ENCODE assay signal across 8 mouse cellular contexts in the genomic region with DNA sequence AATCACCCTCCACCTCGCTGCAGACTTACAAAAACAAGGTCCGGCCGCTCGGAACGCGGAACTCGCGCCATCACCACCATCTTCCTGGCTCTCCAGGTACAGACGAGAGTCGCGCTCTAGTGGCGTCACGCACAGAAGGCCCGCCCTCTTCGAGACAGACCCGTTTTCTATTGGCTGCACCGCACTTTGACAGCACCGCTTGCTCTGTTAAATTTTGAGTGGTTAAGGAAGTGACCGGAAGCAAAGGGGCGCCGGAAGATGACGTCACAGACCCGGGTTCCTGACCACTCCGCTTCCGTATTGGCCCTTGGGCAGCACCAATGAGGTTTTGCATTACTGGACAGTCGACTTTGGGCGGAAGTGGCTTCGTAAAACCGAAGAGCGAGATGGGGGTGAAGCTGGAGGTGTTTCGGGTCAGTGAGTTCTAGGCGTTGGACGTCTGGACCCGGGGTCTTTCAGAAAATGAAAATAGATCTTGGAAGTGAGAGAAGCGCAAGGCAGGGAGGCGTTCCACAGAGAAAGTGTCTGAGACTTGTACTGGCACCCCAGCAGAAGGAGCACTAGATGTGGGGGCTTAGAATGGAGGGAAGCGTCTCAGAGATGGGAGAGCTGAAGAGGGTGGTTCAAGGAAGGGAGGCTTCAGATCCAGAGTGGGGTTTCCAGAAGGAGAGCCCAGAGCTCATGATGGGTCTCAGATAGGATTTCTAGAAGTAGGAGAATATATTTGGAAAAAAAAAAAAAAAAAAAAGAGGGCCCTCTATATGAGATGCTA. TPM values are rescaled to one million over a fixed set of nuclear protein-coding genes. Genes with fewer than 3 reads are reported as not detected.
A peak's percentile ranks its signal among the peaks of the same experiment; 100 is the strongest.
DNase-seq lines count a peak whose midpoint lies in the region; ATAC-seq lines count a peak whose summit lies in the region.

A gene (minus strand): TSS at position 118 of the 772 bp plus-strand sequence.
A gene (plus strand): TSS at position 350 of the 772 bp plus-strand sequence.

- H3K27ac ChIP-seq in hindbrain, embryonic 12.5 days, result no peak within 1 kb of the TSS

- peak within 1 kb of the TSS; percentile 80 for H3K9ac ChIP-seq in hindbrain, embryonic 12.5 days

- under 1% methylated on average over 37 of the region's 37 CpGs for WGBS in hindbrain, embryonic 12.5 days

- ATAC-seq in hindbrain, embryonic 12.5 days (ENCODE audit: low FRiP score), result peak; percentile 97

- peaks cover 18% of the 10 kb centered on the region for H3K4me1 ChIP-seq in hindbrain, embryonic 12.5 days

- H3K36me3 ChIP-seq in hindbrain, embryonic 12.5 days, result peaks cover 20% of the 10 kb centered on the region

- peak within 1 kb of the TSS; percentile 73 for H3K4me2 ChIP-seq in hindbrain, embryonic 12.5 days (replicated peaks)

- no peaks in the 10 kb centered on the region for H3K9me3 ChIP-seq in hindbrain, embryonic 12.5 days (replicated peaks)

- H3K27me3 ChIP-seq in hindbrain, embryonic 12.5 days, result no peaks in the 10 kb centered on the region; the same call in 1 of the 2 replicates

- peak; percentile 100 for DNase-seq in NIH3T3 (ENCODE audit: low read depth)
- peak; percentile 99 for DNase-seq in cerebellum, postnatal 10 days
- peak; percentile 99 for DNase-seq in frontal cortex, postnatal 10 days (ENCODE audit: low spot score in 2 of 2)
- peak; percentile 99 to 100 for DNase-seq in layer of hippocampus, postnatal 14 days (ENCODE audit: low spot score in 2 of 2)
- peak; percentile 98 for DNase-seq in lung, postnatal 14 days
- DNase-seq in retina, adult 2 months (ENCODE audit: low read depth, low spot score), result peak; percentile 100
- DNase-seq in thymus, postnatal 36 days, result peak; percentile 96 to 97

- H3K4me3 ChIP-seq in hindbrain, embryonic 12.5 days, result peak within 1 kb of the TSS; percentile 88

RNA-seq across cellular contexts. Expression of the first gene that starts in this region (rescaled TPM):
- 58.9 and 59.6 TPM in 2 replicates for polyA plus RNA-seq in hindbrain, embryonic 12.5 days (2016; fragmentation: Nextera tagmentation; extraction: Ambion mirVana)
- total RNA-seq in layer of hippocampus, postnatal 14 days (2021), result 10 to 100 TPM; 33.1 to 34.9 TPM

RNA-seq across cellular contexts. Expression of the second gene that starts in this region (rescaled TPM):
- 112 and 116 TPM in 2 replicates for polyA plus RNA-seq in hindbrain, embryonic 12.5 days (2016; fragmentation: Nextera tagmentation; extraction: Ambion mirVana)
- 10 to 100 TPM; 80.0 to 95.8 TPM for total RNA-seq in layer of hippocampus, postnatal 14 days (2021)
